Mouse (Mus musculus) spleen, adult 2 months (tissue): ENCODE data around the gene Snf8. TPM values are rescaled to one million over a fixed set of nuclear protein-coding genes. Genes with fewer than 3 reads are reported as not detected.
A peak's percentile ranks its signal among the peaks of the same experiment; 100 is the strongest.

Experiments
- DNase-seq, 2 experiments: peaks; one replicate each; pipeline versions ENCODE4 v3.0.0 to v3.0.0-alpha.2; 2012 to 2021; ENCODE audit warnings: low spot score in 2 of 2, low read depth in 1 of 2
- H3K27ac ChIP-seq: fragments of 200-500 bp; 2 replicates; pipeline ENCODE4 v1.5.1; 2012; ENCODE audit warnings: low read length, inconsistent platforms; ENCODE audit not compliant: insufficient read depth
- H3K27me3 ChIP-seq: fragments of 200-500 bp; 2 replicates; pipeline ENCODE4 v1.6.1; 2012; ENCODE audit warnings: mild to moderate bottlenecking, moderate library complexity, low read length, inconsistent platforms; ENCODE audit not compliant: control insufficient read depth, insufficient read depth
- H3K36me3 ChIP-seq: fragments of 200-500 bp; 2 replicates; pipeline ENCODE4 v1.6.1; 2012; ENCODE audit warnings: mild to moderate bottlenecking, low read length, inconsistent platforms; ENCODE audit not compliant: control insufficient read depth, insufficient read depth
- H3K4me1 ChIP-seq: fragments of 200-500 bp; 2 replicates; pipeline ENCODE4 v1.6.1; 2011; ENCODE audit warnings: inconsistent platforms; ENCODE audit not compliant: control insufficient read depth, insufficient read depth, insufficient read length
- H3K4me3 ChIP-seq: fragments of 200-500 bp; 2 replicates; pipeline ENCODE4 v1.5.1; 2011; ENCODE audit warnings: mild to moderate bottlenecking, inconsistent platforms; ENCODE audit not compliant: insufficient read depth, insufficient read length; ENCODE audit errors: extremely low read depth
- CTCF ChIP-seq: fragments of 200-500 bp; IDR thresholded peaks from 2 replicates; pipeline ENCODE4 v1.5.1; 2011; ENCODE audit warnings: mild to moderate bottlenecking, inconsistent platforms; ENCODE audit not compliant: insufficient read depth, insufficient read length, insufficient replicate concordance; ENCODE audit errors: extremely low read depth
- POLR2A ChIP-seq: fragments of 200-500 bp; IDR thresholded peaks from 2 replicates; pipeline ENCODE4 v1.6.1; 2011; ENCODE audit warnings: low read depth, low read length, inconsistent platforms
- WGBS: fragments of 180-500 bp; shearing (Covaris S2); methylation state at CpG from one replicate; pipeline ENCODE4 v1.1.7; 2018; 5-methylcytosine and 5-hydroxymethylcytosine counted together
- polyA plus RNA-seq: library from polyadenylated mRNA; depleted of rRNA; stranded (reverse); fragments of >200 nt; gene quantifications from 2 replicates; pipeline ENCODE4 v1.2.3, GENCODE M21; 2012

The Snf8 gene
- polyA plus RNA-seq, 1 experiment: 15.6 TPM

- peaks cover 6% of the 10 kb centered on the region; the same call in 1 of the 2 replicates for H3K36me3 ChIP-seq
- H3K27ac ChIP-seq: no peak overlapping the region
- no peak for DNase-seq
- no peaks in the 10 kb centered on the region for H3K27me3 ChIP-seq
- no peak overlapping the region for H3K4me3 ChIP-seq
- 86% methylated on average over 1 of the region's 1 CpGs for WGBS
- H3K4me1 ChIP-seq: peaks cover 4% of the 10 kb centered on the region; the same call in 1 of the 2 replicates
- TF ChIP-seq POLR2A: no peak
- TF ChIP-seq CTCF: no peak
Measured at GRCm38 (mm10) chr11:96071013-96071412, 36.3 kb downstream of the Snf8 start.

GRCm38 (mm10) chr11:96073295-96073993 is 38.8 kb downstream of the Snf8 start:
- no peak overlapping the region for H3K27ac ChIP-seq
- H3K36me3 ChIP-seq: peaks cover 6% of the 10 kb centered on the region; the same call in 1 of the 2 replicates
- peaks cover 4% of the 10 kb centered on the region; the same call in 1 of the 2 replicates for H3K4me1 ChIP-seq
- no peaks in the 10 kb centered on the region for H3K27me3 ChIP-seq
- 82% methylated on average over 9 of the region's 9 CpGs for WGBS
- TF ChIP-seq CTCF (no peak), POLR2A (no peak)
- no peak for DNase-seq
- no peak overlapping the region for H3K4me3 ChIP-seq

- H3K27ac ChIP-seq: no peak overlapping the region; the same call in 1 of the 2 replicates
- no peaks in the 10 kb centered on the region for H3K27me3 ChIP-seq
- DNase-seq: no peak
- peaks cover 4% of the 10 kb centered on the region; the same call in 1 of the 2 replicates for H3K4me1 ChIP-seq
- H3K36me3 ChIP-seq: peaks cover 6% of the 10 kb centered on the region; the same call in 1 of the 2 replicates
- TF ChIP-seq POLR2A (no peak), CTCF (no peak)
- 15% methylated on average over 17 of the region's 17 CpGs for WGBS
- H3K4me3 ChIP-seq: peak overlapping the region; percentile 80; the same call in 1 of the 2 replicates
Measured at GRCm38 (mm10) chr11:96074351-96075176, 39.9 kb downstream of the Snf8 start.

- Histone ChIP-seq H3K27me3 (no peaks in the 10 kb centered on the region), H3K4me1 (peaks cover 4% of the 10 kb centered on the region; the same call in 1 of the 2 replicates), H3K36me3 (peaks cover 5% of the 10 kb centered on the region; the same call in 1 of the 2 replicates), H3K4me3 (peak overlapping the region; percentile 80), H3K27ac (peak overlapping the region; percentile 15; the same call in 1 of the 2 replicates)
- WGBS: under 1% methylated on average over 15 of the region's 15 CpGs
- TF ChIP-seq CTCF (no peak), POLR2A (no peak)
- DNase-seq: peak in 1 of 2 experiments; percentile 5
Measured at GRCm38 (mm10) chr11:96075177-96075508, 40.5 kb downstream of the Snf8 start.

GRCm38 (mm10) chr11:96075509-96076220 is 41.0 kb downstream of the Snf8 start, which contains the start of gene Atp5g1:
TSS of gene Atp5g1 (minus strand) at chr11:96075670.
- peak within 1 kb of the TSS; percentile 80 for H3K4me3 ChIP-seq
- no peak for TF ChIP-seq CTCF
- peak; percentile 80 for TF ChIP-seq POLR2A
- WGBS: under 1% methylated on average over 37 of the region's 37 CpGs
- peak; percentile 98 to 100 for DNase-seq
- peaks cover 4% of the 10 kb centered on the region; the same call in 1 of the 2 replicates for H3K36me3 ChIP-seq
- no peaks in the 10 kb centered on the region for H3K27me3 ChIP-seq
- H3K27ac ChIP-seq: peak within 1 kb of the TSS; percentile 59
- peaks cover 4% of the 10 kb centered on the region; the same call in 1 of the 2 replicates for H3K4me1 ChIP-seq

GRCm38 (mm10) chr11:96076221-96077105 is 41.8 kb downstream of the Snf8 start:
- Histone ChIP-seq H3K4me3 (peak overlapping the region; percentile 45; the same call in 1 of the 2 replicates), H3K4me1 (peaks cover 4% of the 10 kb centered on the region; the same call in 1 of the 2 replicates), H3K27ac (peak overlapping the region; percentile 59; the same call in 1 of the 2 replicates), H3K36me3 (peaks cover 4% of the 10 kb centered on the region; the same call in 1 of the 2 replicates), H3K27me3 (no peaks in the 10 kb centered on the region)
- 73% methylated on average over 13 of the region's 13 CpGs for WGBS
- no peak for TF ChIP-seq CTCF
- no peak for TF ChIP-seq POLR2A
- no peak for DNase-seq
